Mouse (Mus musculus) mouse embryonic stem cell (cell line): ENCODE results near the gene 3110009E18Rik.

Experiments used
- in situ Hi-C, 2 experiments: fragments of 300-500 bp; cut with MboI; formaldehyde crosslinking; loops; 1 replicate in 1 of 2; 3 replicates in 1 of 2; pipeline ENCODE4 v1.14.3; 2019 to 2020; ENCODE audit warnings: low sequenced_read_pairs in 2 of 2, low pct_unique_long_range_greater_than_20kb in 1 of 2, mixed read lengths in 1 of 2; ENCODE audit not compliant: unreplicated experiment in 1 of 2

The 3110009E18Rik gene

DNA sequence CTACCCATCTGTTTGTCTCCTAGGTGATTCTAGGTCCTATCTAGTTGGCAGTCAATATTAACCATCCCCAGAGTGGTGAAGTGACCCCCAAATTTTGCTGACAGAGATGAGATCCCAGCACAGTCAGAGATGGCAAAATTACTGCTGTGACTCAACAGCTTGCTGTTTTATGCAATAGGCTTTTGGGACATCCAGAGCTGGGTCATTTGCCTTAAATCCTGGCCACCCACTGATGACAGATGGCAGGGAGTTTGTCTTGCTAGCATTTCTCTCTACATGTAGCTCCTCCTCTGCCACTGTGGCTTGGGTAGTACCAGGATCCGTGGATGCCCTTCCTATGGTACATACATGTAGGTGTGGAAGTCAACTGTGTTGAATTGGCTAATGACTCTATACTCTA lies 11.4 kb downstream of the 3110009E18Rik start:
- in situ Hi-C loops = no loop called here

DNA sequence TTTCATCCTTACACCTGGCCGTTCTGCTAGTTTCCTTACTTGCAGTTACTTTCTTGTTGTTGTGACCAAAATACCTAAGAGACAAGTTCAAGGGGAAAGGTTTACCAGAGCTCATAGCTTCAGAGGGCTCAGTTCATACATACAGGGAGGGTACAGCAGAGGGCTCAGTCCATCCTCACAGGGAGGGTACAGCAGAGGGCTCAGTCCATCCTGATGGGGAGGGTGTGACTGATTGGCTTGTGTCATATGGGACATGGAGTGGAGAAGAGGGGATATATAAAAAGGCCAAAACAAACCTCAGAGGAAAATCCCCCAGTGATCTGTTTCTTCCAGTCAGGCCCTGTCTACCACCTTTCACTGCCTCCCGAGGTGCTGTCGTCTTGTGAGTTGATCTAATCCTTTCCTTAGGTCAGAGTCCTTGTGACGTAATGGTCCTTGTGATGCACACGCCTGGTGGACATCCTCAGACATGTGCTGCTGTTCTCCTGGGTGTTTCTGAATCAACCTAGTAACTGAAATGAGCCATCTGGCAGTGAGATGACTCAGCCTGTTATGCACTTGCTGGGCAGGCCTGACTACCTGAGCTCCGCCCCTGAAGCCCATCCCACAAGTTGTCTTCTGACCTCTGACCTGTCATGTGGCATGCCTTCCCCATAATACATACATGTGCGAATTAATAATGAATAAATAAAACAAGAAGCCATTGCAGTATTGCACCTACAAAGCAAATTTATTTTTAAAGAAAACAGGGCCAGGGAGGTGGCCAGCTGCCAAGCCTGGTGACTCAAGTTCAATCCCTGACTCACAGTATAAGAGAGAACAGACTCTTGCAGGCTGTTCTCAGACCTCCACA lies 15.2 kb downstream of the 3110009E18Rik start:
- in situ Hi-C loops = no loop called here

DNA sequence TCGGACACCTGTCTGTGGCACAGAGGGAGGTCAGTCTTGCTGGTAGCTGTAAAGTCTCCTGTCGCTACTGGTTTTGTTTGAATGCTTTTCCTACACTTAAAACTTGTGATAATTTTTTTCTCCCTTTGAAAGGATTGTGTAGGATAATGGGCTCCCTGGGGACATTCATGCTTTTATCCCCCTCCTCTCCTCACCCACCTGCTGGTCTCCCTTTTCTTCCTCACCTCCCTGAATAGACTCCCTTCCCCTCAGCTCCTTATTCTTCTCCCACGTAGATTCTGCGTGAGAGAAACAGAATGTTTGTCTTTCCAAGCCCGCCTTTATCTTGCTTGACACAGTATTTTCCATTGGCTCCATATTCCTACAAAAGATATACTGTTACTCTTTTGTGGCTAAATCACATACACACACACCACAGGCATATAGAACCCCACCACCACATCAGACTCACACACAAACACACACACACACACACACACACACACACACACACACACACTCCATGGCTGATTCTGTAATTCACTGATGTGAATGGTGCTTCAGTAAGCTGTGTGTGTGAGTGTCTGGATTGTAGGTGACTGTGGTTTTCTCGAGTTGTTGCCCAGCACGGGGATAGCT lies 18.0 kb downstream of the 3110009E18Rik start:
- in situ Hi-C loops = no loop called here

DNA sequence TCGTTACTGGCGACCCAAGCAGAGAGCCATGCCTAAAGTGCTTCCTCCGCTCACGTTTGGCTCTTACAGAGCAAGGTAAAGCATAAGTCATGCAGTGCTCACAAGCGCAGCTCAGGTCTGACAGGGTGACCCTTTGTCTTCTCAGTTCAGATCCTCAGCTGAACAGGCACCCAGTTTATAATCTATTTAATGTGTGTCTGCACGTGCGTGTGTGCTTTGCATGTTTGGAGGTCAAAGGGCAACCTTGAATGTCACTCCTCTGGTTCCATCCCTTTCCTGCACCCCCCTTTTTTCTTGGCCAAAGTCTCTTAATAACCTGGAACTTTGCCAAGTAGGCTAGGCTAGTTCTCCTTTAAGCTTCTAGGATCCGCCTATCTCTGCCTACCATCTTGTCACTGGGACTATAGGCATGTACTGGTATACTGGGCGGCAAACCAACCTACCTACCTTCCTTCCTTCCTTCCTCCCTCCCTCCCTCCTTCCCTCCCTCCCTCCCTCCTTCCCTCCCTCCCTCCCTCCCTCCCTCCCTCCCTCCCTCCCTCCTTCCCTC lies 19.2 kb downstream of the 3110009E18Rik start:
- in situ Hi-C loops = loop anchor here in 1 of 2 experiments (10.0 kb wide), 1 partner anchor 105 kb away; no protein-coding TSS in a partner anchor

DNA sequence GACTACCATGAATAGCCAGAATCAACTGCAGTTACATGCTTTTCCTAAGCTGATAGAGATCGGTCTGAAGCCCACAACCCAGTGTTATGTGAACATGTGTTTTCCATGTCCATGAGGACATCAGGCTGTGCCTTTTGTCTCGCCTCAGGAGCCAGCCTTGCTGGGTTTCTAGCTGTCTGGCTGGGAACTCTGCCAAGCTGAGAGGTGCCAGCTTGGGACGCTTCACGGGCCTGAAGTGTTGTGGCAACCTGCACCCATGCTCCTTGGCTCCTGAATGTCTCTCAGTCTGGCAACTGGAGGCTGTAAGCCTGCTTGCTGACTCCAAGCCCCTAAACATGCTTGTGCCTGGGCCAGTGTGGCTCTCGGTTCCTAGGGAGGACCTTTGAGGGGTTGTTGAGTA lies 21.6 kb downstream of the 3110009E18Rik start:
- in situ Hi-C loops = loop anchor here in 1 of 2 experiments (10.0 kb wide), 1 partner anchor 108 kb away; no protein-coding TSS in a partner anchor

DNA sequence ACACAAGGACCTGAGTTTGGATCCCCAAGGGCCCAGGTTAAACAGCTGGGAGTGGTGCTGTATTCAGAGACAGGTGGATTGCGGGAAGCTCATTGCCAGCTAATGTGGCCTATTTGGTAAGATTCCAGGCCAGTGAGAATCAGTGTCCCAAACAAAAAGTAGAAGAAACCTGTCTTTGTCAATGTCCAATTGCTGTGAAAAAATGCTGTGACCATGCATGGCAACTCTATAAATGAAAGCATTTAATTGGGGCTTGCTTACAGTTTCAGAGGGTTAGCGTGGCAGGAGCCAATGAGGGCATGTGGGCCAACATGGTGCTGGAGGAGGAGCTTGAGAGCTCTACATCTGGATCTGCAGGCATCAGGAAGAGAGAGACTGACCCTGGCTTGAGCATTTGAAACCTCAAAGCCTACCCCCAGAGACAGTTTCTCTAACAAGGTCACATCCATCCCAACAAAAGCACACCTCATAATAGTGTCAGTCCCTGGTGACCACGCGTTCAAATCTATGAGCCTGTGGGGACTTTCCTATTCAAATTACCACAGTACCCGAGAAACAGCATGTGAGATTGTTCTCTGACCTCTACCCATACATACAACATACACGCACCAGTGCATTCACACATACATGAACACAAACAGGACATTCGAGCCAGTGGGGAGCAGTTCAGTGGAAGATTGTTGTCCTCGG lies 24.7 kb downstream of the 3110009E18Rik start:
- in situ Hi-C loops = loop anchor here in 1 of 2 experiments (10.0 kb wide), 1 partner anchor 111 kb away; no protein-coding TSS in a partner anchor

DNA sequence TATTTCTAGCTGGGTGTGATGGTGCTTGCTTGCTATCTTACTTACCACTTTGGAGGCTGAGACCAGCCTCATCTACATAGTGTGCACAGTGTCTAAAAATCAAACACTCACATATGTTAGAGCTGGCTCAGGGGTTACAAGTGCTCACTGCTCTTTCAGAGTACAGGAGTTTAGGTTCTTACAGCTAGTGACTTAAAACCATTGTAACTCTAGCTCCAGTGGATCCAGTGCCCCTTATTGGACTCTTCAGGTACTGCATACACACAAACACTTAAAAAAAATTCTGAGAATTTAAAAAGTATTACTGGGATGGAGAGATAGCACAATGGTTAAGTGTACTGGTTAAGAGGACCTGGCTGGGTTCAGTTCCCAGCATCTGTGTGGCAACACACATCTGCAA lies 26.0 kb downstream of the 3110009E18Rik start:
- in situ Hi-C loops = loop anchor here in 1 of 2 experiments (10.0 kb wide), 1 partner anchor 112 kb away; no protein-coding TSS in a partner anchor

DNA sequence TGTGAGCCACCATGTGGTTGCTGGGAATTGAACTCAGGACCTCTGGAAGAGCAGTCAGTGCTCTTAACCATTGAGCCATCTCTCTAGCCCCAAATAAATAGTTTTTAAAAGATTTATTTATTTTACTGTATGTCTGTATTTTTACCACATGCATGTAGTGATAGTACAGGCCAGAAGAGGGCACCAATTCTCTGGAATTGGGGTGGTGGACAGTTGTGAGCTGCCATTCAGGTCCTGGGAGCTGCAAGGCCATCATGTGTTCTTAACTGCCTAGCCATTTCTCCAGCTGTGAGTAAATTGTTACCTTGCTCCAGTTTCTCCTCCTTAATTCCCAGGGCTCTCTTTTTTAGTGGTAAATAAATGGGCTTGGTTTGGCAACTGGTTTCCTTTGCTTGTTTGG lies 33.2 kb downstream of the 3110009E18Rik start:
- in situ Hi-C loops = no loop called here

DNA sequence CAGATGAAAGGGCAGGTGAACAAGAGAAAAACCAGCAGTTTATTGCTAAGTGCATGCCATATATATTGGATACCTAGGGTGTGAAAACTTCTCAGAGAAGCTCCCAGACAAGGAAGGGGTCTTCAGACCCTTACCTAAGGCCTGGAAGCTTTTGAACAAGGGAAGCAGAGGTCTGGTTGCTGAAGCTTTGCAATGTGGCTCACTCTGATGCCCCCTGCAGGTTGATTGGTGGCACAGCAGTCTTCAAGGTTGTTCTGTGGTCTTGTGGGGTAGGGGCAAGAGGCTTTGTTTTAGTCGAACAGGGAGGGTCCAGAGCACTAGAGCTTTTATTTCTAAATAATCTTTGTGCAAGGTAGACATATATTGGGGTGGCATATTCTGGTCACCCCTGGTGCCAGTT lies 34.3 kb downstream of the 3110009E18Rik start:
- in situ Hi-C loops = no loop called here

DNA sequence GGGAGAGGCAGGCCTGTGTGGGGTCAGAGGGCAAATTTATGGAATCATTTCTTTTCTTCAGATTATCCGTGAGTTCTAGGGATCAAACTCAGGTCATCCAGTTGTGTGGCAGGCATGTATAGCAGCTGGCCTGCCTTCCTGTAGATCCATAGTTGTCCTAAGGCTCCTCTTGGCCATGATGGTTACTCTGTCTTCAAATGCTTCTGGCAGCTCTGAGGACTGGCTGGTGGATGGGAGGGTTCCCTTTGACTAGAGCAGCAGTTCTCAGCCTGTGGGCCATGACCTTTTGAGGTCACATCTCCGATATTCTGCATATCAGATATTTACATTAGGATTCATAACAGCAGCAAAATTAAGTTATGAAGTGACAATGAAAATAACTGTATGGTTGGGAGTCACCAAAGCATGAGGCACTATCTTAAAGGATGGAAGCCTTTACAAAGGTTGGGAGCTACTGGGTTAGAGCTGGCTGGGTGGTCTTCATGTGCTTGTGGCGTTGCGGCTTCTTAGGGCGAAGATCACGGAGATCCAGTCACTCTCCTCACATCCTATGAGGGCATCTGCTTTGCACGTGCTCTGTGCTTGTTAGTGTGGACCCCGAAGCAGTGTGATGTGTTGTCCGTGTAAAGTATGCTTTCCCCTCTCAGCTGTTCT lies 37.6 kb downstream of the 3110009E18Rik start:
- in situ Hi-C loops = no loop called here

DNA sequence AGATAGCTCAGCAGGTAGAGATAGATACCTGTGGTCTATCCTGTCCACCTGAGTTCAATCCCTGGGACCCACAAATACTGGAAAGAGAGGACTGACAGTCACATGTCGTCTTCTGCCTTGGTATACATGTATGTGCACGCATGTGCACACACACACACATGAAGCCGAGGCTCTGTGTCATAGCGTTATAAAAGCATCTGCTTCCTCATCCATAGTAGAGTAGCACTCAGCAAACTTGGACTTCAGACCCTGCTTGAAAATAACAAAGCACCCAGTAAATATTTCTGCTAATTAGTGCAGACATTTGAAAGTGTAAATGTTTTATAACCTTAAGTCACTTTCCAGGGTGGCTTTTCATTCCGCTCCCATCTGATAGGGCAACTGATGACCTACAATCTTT lies 40.5 kb downstream of the 3110009E18Rik start:
- in situ Hi-C loops = no loop called here

DNA sequence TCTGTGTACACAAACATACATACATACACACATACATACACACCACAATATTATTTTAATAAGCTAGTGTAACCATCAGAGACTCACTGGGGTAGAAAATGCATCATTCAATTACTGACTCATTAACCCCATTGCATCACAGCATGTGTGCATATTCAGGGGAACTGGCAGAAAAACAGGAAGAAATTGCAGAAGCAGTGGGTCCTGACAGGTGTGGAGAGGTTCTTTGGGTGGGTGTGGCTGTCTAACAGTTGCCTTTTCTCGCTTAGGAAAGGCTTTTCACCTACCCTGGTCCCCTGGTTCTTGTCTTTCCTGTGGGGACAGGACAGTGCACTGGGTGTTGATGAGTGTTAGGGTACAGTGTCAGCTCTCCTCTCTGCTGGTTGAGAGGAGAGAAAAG lies 41.6 kb downstream of the 3110009E18Rik start:
- in situ Hi-C loops = no loop called here

DNA sequence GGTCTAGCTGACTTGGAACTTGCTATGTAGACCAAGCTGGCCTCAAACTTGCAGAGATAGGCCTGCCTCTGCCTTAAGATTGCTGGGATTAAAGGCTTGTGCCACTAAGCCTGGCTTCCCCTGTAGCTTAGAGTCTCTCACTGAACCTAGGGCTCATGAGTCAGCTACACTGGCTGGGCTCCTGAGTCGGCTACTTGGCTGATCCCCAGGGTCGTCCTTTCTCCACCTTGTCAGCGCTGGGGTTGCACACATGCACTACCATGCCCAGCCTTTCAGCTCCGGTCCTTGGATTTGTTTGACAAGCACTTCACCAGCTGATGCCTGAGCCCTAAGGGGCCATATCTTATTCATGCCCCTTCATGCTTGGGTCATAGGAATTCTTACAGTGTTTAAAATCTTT lies 47.0 kb downstream of the 3110009E18Rik start:
- in situ Hi-C loops = no loop called here

DNA sequence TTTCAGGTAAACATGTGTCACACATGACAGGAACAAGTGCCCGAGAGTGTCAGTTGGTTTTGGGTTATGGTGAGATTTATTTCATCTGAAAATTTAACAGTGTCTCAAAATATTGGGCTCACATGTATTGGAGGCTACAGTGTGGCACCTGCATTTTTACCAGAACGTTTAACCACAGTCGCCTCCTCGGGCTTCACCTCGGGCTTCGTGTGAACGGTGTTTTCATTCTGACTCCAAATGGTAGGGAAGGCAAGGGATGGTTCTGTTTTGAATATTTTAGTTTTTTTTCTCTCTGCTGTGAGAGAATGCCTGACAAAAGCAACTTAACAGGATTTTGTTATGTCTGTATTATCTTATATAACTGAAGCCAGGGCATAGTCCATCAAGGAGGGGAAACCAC lies 47.7 kb downstream of the 3110009E18Rik start:
- in situ Hi-C loops = no loop called here

DNA sequence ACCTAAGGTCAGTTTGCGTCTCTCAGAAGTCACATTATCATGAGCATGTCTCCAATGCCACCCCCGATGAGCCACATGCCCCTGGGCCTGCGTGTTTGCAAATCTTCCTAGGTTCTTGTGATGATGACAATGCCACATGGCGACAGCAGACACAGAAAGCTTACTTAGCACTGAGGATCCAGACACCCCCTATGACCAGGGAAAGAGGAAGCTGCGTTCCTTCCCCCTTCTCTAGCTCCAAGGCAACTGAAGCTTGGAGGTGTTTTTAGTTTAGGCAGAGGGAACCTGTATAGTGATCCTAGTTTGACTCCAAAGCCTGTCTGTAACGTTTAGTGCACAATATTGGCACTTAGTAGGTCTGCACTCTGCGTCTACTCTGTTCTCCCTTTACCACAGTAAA lies 49.3 kb downstream of the 3110009E18Rik start:
- in situ Hi-C loops = no loop called here

DNA sequence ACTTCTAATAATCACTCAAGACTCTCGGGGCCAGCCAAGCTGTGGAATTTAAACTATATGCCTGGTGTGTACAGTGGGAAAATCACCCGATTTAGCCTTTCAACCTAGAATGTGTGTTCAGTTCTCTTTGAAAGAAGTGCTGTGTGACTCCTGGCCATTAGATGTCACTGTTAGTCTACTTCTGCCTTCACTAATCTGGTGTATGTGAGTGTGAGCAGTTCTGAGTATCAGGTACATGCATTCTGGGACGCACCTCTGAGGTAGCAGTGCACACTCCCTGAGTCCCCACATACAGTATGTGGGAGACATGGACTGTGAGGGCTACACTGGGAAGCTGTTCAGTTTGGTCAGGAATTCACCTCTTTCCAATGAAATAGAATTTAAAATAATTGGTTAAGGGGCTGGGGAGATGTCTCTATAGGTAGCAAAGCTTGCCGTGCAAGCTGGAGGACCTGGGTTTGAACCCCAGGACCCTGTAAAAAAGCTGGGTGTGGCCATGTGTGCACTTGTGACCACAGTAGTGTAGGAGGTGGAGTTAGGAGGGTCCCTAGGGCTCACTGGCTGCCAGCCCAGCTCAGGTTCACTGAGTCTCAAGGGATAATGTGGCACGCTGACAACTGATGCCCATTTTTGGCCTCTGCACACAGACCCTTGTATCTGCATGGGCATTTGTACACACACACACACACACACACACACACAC lies 51.0 kb downstream of the 3110009E18Rik start:
- in situ Hi-C loops = no loop called here

DNA sequence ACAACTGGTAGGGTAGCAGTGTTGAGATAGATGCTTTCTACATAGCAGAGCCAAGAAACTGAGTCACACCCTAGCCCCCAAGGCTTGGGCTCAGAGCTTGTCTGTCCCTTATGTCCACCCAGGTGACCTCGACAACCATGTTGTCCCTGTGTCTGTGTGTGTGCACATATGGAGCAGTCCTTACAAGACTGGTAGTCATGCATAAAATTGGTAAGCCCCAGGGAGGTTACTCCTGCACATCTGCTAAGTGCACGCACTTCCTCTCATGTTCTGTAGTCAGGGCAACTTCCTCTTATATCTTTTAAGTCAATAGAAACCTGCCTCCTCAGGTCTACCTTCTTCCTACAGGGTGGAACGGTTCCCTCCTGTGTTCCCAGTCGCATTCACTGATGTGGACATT lies 54.0 kb downstream of the 3110009E18Rik start:
- in situ Hi-C loops = loop anchor here in 1 of 2 experiments (25.0 kb wide), 1 partner anchor 362 kb away; no protein-coding TSS in a partner anchor

DNA sequence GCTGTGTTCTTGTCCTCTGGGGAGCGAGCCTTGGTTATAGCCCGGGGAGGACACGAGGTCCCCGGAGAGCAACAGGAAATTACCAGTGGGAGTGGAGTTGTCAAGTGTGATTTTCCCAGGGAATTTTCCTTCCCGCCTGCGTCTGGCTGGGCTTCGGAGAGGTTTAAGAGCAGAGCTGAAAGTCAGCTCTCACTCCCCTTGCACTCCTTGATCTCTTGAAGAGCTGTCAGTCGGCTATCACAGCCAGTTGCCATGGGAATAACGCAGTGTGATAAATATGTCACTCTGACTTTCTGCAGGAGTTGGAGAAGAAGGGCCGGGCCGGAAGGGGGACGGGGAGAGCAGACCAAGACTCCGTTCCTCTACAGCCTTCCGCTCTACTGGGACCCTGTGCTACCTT lies 55.3 kb downstream of the 3110009E18Rik start:
- in situ Hi-C loops = loop anchor here in 1 of 2 experiments (25.0 kb wide), 1 partner anchor 361 kb away; no protein-coding TSS in a partner anchor
